Mouse (Mus musculus) heart, postnatal 0 days (tissue): ENCODE measurements at regions not wholly inside any gene's neighbourhood (a gene's known extent, or its start where the extent isn't known, plus 50 kb on each side); places are given as distances from the start of the nearest gene placed in this dataset.
"Not testable (repeated sequence)": the region's sequence is repeated elsewhere in the genome, so short reads cannot be mapped to it uniquely, and the experiment has no call there.

Experiments used
- ATAC-seq: fragments of 200-750 bp; cut with Nextera tagmentation; 2 replicates; pipeline ENCODE4 v1.8.0; 2017; ENCODE audit warnings: low read depth, moderate number of reproducible peaks, moderate library complexity; ENCODE audit not compliant: insufficient read depth
- DNase-seq: peaks from one replicate; pipeline ENCODE4 v3.0.0-alpha.2; 2016; ENCODE audit warnings: low spot score
- H3K27ac ChIP-seq: fragments of 300-500 bp; sonication (generic); 2 replicates; pipeline ENCODE4 v1.5.1; 2014; ENCODE audit warnings: low read depth, mild to moderate bottlenecking
- H3K27me3 ChIP-seq: fragments of 300-500 bp; sonication (generic); 2 replicates; pipeline ENCODE4 v1.6.1; 2014; ENCODE audit warnings: low read length, mixed read lengths; ENCODE audit not compliant: control insufficient read depth, insufficient read depth
- H3K36me3 ChIP-seq: fragments of 300-500 bp; sonication (generic); replicated peaks from 2 replicates; pipeline ENCODE4 v1.6.1; 2014; ENCODE audit warnings: low read length, mixed read lengths; ENCODE audit not compliant: control insufficient read depth, insufficient read depth
- H3K4me1 ChIP-seq: fragments of 300-500 bp; sonication (generic); 2 replicates; pipeline ENCODE4 v1.6.1; 2014; ENCODE audit warnings: antibody characterized with exemption; ENCODE audit not compliant: control insufficient read depth, insufficient read depth
- H3K4me2 ChIP-seq: fragments of 300-500 bp; sonication (generic); 2 replicates; pipeline ENCODE4 v1.6.1; 2014; ENCODE audit warnings: low read depth, mild to moderate bottlenecking, low read length, moderate library complexity
- H3K4me3 ChIP-seq: fragments of 300-500 bp; sonication (generic); 2 replicates; pipeline ENCODE4 v1.5.1; 2014; ENCODE audit warnings: low read depth, low read length
- H3K9ac ChIP-seq: fragments of 300-500 bp; sonication (generic); replicated peaks from 2 replicates; pipeline ENCODE4 v1.6.1; 2014; ENCODE audit warnings: low read depth, low read length, mixed read lengths
- H3K9me3 ChIP-seq: fragments of 300-500 bp; sonication (generic); replicated peaks from 2 replicates; pipeline ENCODE4 v1.6.1; 2016; ENCODE audit warnings: low read length; ENCODE audit not compliant: control insufficient read depth
- CTCF ChIP-seq: IDR thresholded peaks from 2 replicates; pipeline ENCODE4 v1.5.1; 2016; ENCODE audit warnings: antibody characterized with exemption, control low read depth, low read depth
- EP300 ChIP-seq: IDR thresholded peaks from 2 replicates; pipeline ENCODE4 v1.6.1; 2016; ENCODE audit warnings: antibody characterized with exemption, low read depth
- WGBS: fragments of 180-500 bp; shearing (Covaris S2); extraction: QIAGEN DNeasy Blood & Tissue Kit; methylation state at CpG from one replicate; pipeline ENCODE4 v1.1.7; 2014; 5-methylcytosine and 5-hydroxymethylcytosine counted together

DNA sequence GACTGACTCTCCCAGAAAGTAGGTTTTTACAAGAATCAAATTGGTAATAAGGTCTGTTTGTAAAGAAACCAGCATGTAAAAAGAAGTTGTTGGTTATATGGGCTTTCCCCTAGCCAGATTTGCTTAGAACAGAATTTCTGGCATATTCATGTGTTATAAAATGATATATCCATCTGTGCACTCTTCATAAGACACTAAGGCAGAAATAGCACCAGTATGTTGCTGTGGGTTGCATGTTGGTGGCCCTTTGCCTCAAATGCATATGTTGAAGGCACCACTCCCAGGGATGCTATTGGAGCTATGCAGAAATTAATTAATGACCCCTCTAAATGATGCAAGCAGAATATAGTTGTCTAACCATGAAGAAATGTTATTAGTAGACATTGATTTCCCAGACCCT lies 238.2 kb upstream of the Arhgap42 start:
- peaks cover 39% of the 10 kb centered on the region for H3K27me3 ChIP-seq
- no peak overlapping the region for H3K4me2 ChIP-seq
- H3K4me1 ChIP-seq: no peaks in the 10 kb centered on the region
- no peaks in the 10 kb centered on the region for H3K36me3 ChIP-seq
- TF ChIP-seq CTCF: no peak
- TF ChIP-seq EP300: no peak
- H3K4me3 ChIP-seq: no peak overlapping the region
- DNase-seq (no peak), ATAC-seq (no peak)
- H3K27ac ChIP-seq: no peak overlapping the region
- H3K9me3 ChIP-seq: no peaks in the 10 kb centered on the region
- H3K9ac ChIP-seq: no peak overlapping the region

DNA sequence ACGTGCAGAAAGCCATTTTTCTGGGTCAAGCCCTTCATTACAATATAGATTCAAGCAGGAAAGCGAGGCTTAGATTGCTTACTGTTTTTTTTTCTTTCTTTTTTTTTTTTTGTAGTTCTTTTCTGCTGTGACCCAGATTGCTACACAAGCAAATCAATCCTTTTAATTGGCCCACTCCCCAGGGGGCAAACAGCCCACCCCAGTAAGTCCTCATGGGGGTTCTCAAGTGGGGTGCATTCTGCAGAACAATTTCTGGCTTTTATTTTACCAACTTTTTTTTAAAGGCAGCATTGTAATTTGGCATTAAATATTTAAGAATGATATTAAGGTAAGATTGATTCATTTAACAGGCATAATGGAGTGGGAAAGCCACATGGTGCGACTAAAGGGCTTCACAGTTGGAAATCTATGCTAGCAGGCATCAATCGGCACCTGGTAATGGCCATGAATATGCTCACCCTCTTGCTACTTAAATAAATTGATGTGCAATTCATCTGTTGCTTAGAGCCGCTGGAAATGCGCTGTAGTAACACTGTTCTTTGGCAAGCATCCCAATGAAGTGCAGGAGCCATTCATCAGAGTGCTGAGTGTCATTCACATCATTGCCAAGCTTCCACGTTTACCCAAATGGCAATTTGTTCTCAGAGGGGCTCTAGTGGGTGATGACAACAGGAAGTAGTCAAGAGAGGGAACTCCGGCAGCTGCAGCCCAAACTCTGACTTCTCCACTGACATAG lies 236.3 kb upstream of the Arhgap42 start:
- DNase-seq: peak; percentile 78
- no peaks in the 10 kb centered on the region for H3K36me3 ChIP-seq
- H3K4me2 ChIP-seq: no peak overlapping the region
- 27% methylated on average over 8 of the region's 8 CpGs for WGBS
- H3K4me1 ChIP-seq: no peaks in the 10 kb centered on the region
- H3K9ac ChIP-seq: no peak overlapping the region
- TF ChIP-seq CTCF: no peak
- 0 out of 2 replicates have a peak, but pooled peaks have one; percentile 67 for TF ChIP-seq EP300
- H3K9me3 ChIP-seq: no peaks in the 10 kb centered on the region
- peak; percentile 78 for ATAC-seq
- H3K27me3 ChIP-seq: peaks cover 28% of the 10 kb centered on the region
- H3K27ac ChIP-seq: no peak overlapping the region
- H3K4me3 ChIP-seq: no peak overlapping the region

DNA sequence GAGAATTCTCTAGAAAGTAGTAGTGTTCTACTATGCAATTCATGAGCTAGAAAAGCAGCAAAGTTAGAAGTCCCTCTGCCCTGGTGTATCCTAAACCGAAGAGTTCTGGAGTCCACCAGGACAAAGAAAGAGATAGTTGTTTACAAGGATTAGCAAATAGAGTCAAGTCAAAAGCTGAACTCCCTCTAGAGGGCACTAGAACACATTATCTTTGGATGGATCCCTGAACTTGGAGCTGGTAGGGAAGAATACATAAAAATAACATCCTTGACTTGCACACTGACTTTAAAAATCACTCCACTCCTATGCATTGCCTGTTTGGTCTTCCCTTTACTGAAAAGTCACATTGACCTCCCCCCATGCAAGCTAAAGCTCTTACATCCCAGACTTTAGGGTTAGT lies 205.3 kb upstream of the Arhgap42 start:
- H3K27me3 ChIP-seq: no peaks in the 10 kb centered on the region
- no peak overlapping the region for H3K4me2 ChIP-seq
- H3K4me3 ChIP-seq: no peak overlapping the region
- DNase-seq (no peak), ATAC-seq (no peak)
- WGBS: 88% methylated on average over 1 of the region's 1 CpGs
- H3K27ac ChIP-seq: no peak overlapping the region
- no peak overlapping the region for H3K9ac ChIP-seq
- TF ChIP-seq EP300: no peak
- TF ChIP-seq CTCF: no peak
- no peaks in the 10 kb centered on the region for H3K4me1 ChIP-seq
- no peaks in the 10 kb centered on the region; the same call in 1 of the 2 replicates for H3K9me3 ChIP-seq
- no peaks in the 10 kb centered on the region for H3K36me3 ChIP-seq

DNA sequence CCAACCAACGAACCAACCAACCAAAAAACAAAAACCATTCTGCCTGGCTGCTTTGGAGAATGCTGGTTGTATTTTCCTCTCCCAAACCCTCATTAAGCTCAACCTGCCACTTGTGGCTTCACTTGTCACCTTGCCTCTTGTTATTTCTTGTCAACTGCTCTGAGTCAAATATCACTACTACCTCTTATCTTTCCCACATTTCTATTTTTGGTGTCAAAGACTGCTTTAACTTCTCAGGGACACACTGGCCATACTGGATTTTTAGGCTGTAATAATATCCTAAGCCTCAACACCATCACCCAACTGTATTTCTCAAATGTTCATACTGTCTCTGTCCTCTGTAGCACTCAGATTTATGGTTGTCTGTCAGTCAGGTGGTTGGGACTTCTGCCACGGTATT lies 181.4 kb upstream of the Arhgap42 start:
- Histone ChIP-seq H3K4me3 (no peak overlapping the region), H3K27ac (peak overlapping the region; percentile 55; the same call in 1 of the 2 replicates), H3K27me3 (no peaks in the 10 kb centered on the region), H3K9me3 (no peaks in the 10 kb centered on the region), H3K4me1 (no peaks in the 10 kb centered on the region), H3K9ac (no peak overlapping the region), H3K4me2 (no peak overlapping the region), H3K36me3 (no peaks in the 10 kb centered on the region)
- WGBS: 39% methylated on average over 2 of the region's 2 CpGs
- peak; percentile 55 for DNase-seq
- peak; percentile 60; the same call in 1 of the 2 replicates for ATAC-seq
- TF ChIP-seq CTCF: no peak
- TF ChIP-seq EP300: peak; percentile 70; the same call in 1 of the 2 replicates

DNA sequence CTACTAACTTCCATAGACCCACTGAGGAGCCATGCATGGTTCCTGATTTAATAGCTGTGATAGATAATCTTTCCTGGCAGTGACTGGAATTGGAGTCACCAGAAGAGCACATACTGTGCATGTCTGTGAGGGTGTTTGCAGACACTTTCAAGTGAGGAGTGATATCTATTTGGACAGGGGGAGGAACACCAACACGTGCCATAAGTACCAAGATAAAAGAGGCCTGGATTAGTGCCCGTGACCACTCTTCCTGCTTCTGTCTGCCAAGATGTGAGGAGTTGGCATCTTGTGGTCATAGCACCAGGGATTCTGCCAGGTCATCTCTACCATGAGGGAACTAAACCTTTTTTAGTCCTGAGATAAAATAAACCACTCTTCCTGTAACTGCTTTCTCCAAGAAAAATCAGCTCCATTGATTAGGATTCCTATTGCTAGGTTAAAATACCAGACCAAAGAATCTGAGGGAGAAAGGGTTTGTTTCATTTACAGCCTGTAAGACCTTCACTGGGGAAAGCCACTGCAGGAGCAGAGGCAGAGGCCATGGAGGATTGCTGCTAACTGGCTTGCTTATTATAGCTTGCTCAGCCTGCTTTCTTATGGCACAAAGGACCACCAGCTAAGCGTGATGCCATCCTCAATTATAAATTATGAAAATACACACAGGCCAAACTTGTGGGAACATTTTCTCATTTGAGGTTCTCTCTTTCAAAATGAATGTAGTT lies 173.7 kb upstream of the Arhgap42 start:
- H3K4me1 ChIP-seq: 0 out of 2 replicates have a peak, but pooled peaks cover 3% of the 10 kb centered on the region
- TF ChIP-seq CTCF: no peak
- TF ChIP-seq EP300: peak; percentile 99
- 0 out of 2 replicates have a peak, but pooled peaks cover 4% of the 10 kb centered on the region for H3K9me3 ChIP-seq
- peak overlapping the region; percentile 66 for H3K27ac ChIP-seq
- DNase-seq: peak; percentile 92
- 26% methylated on average over 3 of the region's 3 CpGs for WGBS
- H3K4me2 ChIP-seq: no peak overlapping the region
- ATAC-seq: peak; percentile 96
- H3K9ac ChIP-seq: no peak overlapping the region
- no peaks in the 10 kb centered on the region for H3K36me3 ChIP-seq
- H3K4me3 ChIP-seq: no peak overlapping the region
- H3K27me3 ChIP-seq: no peaks in the 10 kb centered on the region

DNA sequence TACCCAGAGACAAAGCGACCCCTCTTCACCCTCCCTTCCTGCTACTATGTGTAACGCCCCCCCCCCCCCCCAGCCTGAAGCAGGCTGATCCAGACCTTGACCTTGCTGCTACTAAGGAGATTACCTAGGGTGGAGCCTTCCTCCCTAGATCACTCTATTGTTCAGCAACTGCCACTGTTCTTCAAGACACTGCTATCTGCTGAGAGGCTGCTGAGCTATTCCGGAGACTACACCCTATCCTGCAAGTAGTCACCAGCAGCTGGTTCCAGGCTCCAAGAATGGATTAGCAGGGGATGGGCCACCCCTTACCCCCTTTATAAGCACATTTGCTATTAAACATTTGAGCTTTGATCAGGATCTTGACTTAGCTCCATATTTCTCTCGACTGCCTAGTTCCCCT lies 155.3 kb upstream of the Arhgap42 start:
- not testable (repeated sequence) for H3K4me2 ChIP-seq, H3K36me3 ChIP-seq, H3K27ac ChIP-seq, DNase-seq, H3K4me3 ChIP-seq, H3K4me1 ChIP-seq, H3K9ac ChIP-seq, H3K9me3 ChIP-seq, H3K27me3 ChIP-seq, ATAC-seq
- 71% methylated on average over 3 of the region's 4 CpGs for WGBS
